Mouse (Mus musculus) 3T3-L1 (cell line): ENCODE results near the gene Plcd1.

Source experiments
- DNase-seq: peaks from one replicate; pipeline ENCODE4 v3.0.0-alpha.2; 2015; ENCODE audit warnings: low read depth, low spot score

The Plcd1 gene

DNA sequence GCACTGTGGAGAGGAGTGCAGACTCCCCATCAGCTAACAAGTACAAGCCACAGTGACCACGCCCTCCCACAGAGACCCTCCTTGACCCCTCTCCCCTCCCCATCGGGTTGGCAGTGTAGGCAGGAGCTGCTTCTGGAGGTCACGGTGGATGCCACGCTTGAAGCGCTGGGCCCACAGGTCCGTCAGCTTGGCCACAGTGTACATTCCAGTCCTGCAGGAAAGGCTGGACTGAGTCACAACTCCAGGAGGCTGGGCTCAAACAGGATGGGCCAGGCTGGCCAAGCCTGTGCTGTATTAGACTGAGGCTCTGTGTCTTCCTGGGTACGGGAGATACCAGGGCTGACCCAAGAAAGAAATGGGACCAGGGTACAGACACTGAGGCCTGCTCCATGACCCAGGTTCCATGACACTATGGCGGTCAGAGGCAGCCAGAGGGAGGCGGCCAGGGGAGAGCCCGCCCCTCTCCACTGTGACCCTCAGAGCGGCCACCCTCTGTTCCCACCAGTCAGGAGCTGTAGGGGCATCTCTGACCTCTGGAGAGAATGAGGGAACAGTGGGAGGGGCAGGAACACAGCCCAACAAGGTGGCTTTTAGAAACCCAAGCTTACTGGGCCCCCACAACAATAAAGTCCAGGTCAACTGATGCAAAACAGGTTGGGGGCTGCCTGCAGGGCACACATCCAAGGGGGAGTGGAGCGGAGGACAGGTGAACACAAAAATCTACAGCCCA is 1.6 kb downstream of the Plcd1 start:
- peak; percentile 78 for DNase-seq

GRCm38 (mm10) chr9:119090462-119090861 is 2.8 kb downstream of the Plcd1 start:
- no peak for DNase-seq

- DNase-seq, result peak; percentile 69
These were observed 3.9 kb downstream of the Plcd1 start for GRCm38 (mm10) chr9:119089437-119089836.

- DNase-seq, result peak; percentile 83
These were observed 5.0 kb downstream of the Plcd1 start for GRCm38 (mm10) chr9:119088148-119088801.

DNA sequence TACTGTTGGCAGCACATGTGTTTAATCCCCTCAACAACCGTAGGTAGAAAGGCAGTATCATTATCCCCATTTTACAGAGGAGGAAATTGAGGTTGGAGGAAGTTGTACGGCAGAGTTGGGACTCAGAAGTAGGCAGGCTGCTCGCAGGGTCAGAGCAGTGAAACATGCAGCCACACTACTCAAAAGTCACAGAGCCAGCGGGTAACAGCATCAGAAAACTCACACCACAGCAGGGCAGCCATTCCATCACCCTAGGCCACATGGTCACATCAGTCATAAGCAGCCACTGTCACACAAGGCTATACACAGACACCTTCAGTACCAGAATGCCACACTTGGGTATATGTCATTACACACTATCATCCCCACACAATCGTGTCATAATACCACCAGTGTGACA is 6.0 kb downstream of the Plcd1 start:
- DNase-seq, result no peak

DNA sequence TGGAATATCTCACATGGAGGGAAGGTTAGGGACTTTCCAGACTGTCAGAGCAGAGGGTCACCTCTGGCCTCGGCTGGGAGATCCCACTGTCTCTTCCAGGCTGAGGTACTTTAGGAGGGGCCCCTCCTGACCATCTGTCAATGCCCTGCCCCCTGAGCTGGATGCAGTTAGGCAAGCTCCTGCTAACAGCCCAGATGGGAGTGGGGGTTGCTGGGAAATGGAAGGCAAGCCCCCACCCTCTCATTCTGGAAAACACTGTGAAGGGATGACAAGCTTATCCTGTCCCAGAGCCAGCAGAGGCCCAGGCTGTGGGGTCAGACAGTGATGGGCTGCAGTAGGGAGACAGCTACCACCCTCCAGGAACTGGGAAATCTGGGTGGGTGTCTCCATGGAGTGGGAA is 6.9 kb downstream of the Plcd1 start:
- no peak for DNase-seq

- DNase-seq, result no peak
These were observed 9.3 kb downstream of the Plcd1 start for GRCm38 (mm10) chr9:119083966-119084365.

- no peak for DNase-seq
These were observed 10.5 kb downstream of the Plcd1 start for GRCm38 (mm10) chr9:119082656-119083430.

- DNase-seq, result no peak
These were observed 11.3 kb downstream of the Plcd1 start for GRCm38 (mm10) chr9:119082039-119082438.

GRCm38 (mm10) chr9:119080040-119080675 is 13.1 kb downstream of the Plcd1 start:
- DNase-seq, result no peak

DNA sequence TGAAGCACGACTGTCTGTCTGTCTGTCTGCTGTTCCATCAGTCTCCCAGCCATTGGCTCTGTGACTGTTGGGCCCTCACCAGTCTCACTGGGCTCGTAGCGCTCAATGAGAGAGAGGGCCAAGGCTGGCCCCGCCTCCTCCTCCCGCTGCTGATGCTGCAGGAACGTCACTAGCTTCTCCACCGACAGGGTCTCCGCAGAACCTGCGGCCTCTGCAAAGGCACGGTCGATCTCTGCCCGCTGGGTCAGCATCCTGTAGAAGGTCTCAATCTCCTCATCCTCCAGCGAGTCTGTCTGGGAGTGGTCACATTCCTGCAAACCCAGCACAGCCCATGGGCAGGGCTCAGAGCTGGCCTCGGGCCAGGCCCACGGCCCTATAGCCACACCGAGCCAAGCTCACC is 17.6 kb downstream of the Plcd1 start:
- DNase-seq, result no peak

DNA sequence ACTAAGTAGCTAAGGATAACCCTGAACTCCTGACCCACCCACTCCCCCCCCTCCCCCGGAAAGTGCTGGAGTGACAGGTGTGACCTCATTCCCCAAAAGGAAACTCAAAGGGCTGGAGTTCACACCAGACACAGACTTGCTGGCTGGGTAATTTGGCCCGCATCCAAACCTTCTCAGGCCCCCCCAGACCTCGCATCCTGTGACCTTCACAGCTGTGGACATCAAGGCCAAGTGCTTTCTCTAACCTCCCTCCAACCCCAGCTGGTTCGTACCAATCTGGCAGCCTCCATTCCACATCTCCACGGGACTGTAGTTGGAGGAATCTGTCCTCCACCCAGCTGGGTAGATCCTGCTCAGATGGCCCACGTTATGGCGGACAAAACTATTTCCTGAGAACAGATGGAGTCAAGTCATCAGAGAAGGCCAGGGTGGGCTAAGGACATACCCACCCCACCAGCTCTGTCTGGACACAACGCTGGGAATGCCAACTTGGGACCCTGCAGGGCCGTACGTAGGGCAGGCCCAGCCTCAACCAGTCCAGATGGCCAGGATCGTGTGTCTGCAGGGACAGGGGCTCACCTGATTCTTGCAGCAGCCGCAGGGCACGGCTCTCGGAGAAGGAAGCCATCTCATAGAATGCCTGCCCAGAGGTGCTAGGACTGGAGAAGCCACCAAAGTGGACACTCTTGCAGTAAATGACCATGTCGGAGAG is 20.0 kb downstream of the Plcd1 start:
- no peak for DNase-seq

GRCm38 (mm10) chr9:119071786-119072185 is 21.5 kb downstream of the Plcd1 start:
- DNase-seq, result no peak

DNA sequence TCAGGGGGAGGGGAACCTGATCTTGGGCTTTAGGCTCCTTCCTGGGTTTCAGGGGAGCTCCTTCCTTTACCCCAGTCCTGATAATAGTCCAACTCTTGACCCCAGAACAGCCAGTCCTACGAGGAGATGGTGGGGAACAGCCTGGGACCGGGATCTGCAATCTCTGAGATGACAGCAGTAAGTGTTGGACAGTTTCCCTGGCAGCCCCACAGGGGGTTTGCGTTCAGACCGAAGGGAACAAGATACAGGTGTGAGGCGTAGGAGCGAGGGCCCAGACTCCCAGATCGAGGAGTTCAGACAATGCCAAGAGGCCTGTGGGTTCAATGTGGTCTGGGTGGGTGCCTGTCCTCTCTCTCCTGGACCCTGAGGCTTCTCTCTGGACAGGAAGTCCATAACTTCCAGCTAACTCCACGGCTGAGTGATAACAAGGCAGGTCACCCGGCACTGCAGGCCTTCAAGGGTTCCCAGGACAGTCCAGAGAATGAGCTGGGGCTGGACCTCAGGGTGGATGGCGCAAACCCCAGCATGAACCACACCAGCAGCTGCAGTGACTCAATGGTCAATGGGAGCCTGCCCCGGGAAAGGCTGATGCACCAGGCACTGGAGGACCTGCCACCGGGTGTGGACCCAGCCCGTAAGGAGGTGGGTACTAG is 23.0 kb downstream of the Plcd1 start:
- DNase-seq, result no peak

DNA sequence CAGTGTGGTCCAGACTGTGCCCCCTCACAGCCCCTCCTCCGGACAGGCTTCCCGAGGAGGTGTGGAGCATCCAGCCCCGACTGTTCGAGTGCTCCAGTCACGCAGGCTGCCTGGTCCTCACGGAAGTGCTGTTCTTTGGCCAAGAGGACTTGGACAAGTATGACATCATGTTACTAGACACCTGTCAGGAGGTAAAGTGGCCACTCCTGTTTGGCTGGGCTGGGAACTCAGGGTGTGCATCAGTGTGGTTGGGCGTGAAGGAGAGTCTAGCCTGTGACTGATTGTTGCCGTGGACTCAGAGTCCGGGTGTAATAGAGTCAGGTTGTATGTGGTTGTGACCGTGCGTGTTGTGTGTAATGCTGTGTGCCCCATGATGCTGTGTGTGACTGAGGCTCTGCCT is 25.0 kb downstream of the Plcd1 start:
- DNase-seq, result no peak

GRCm38 (mm10) chr9:119067601-119068000 is 25.7 kb downstream of the Plcd1 start:
- peak; percentile 79 for DNase-seq

GRCm38 (mm10) chr9:119064296-119064695 is 29.0 kb downstream of the Plcd1 start:
- no peak for DNase-seq

- DNase-seq, result no peak
These were observed 30.2 kb downstream of the Plcd1 start for GRCm38 (mm10) chr9:119063036-119063644.

DNA sequence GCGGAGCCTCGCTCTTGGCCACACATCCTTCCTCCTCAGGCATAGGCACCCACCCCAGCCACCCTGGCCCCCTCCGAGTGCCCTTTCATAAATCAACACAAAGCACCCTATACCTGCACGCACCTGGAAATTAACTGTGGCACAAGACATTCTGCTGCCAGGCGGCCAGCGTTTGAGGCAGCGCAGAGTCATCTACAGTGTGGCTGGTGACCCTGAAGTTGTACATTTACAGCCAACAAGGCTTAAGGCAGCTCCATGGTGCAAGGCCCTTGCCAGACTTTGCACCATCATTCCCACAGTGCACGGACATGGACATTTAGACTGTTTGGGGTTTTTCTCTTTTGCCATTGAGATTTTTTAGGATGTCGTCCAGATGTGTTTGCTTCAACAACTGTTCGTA is 32.6 kb downstream of the Plcd1 start:
- DNase-seq, result no peak

GRCm38 (mm10) chr9:119058245-119058644 is 35.1 kb downstream of the Plcd1 start:
- no peak for DNase-seq

DNA sequence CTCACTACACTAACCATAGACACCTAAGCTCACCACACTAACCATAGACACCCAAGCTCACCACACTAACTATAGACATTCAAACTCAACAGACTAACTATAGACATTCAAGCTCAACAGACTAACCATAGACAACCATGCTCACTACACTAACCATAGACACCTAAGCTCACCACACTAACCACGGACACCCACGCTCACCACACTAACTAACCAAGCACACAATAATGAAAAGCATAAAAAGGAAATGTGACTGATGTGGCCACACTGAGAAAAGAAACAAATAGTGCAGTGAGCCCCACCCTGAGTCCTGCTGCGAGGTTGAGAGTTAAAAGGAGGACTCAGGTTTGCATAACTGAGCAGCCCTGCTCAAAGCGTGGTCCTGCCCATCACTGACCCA is 38.0 kb downstream of the Plcd1 start:
- no peak for DNase-seq
